Mouse (Mus musculus) erythroblast, embryonic 14.5 days (primary cell): ENCODE measurements around the gene Cpsf7.

Source experiments
- GATA1 ChIP-seq: IDR thresholded peaks from 2 replicates; pipeline ENCODE4 v1.6.1; 2012; ENCODE audit warnings: low read length, inconsistent platforms, mixed read lengths
- TAL1 ChIP-seq: IDR thresholded peaks from 3 replicates; pipeline ENCODE4 v1.6.1; 2012; ENCODE audit warnings: low read length, inconsistent platforms, mixed read lengths

GRCm38 (mm10) chr19:10560108-10560507 lies 35.0 kb downstream of the Cpsf7 start:
- TF ChIP-seq GATA1 (no peak), TAL1 (no peak)
